Mouse (Mus musculus) liver, embryonic 13.5 days (tissue): ENCODE measurements around the gene Mta3. TPM values are rescaled to one million over a fixed set of nuclear protein-coding genes. Genes with fewer than 3 reads are reported as not detected.

Source experiments
- ATAC-seq: fragments of 200-750 bp; cut with Nextera tagmentation; 2 replicates; pipeline ENCODE4 v1.8.0; 2017; ENCODE audit warnings: low read depth, mild to moderate bottlenecking, moderate number of reproducible peaks, moderate library complexity
- DNase-seq: peaks from one replicate; pipeline ENCODE4 v3.0.0; 2022
- H3K27ac ChIP-seq: fragments of 300-500 bp; sonication (generic); 2 replicates; pipeline ENCODE4 v1.5.1; 2015; ENCODE audit warnings: moderate library complexity, mild to moderate bottlenecking, inconsistent platforms
- H3K27me3 ChIP-seq: fragments of 300-500 bp; sonication (generic); 2 replicates; pipeline ENCODE4 v1.6.1; 2015; ENCODE audit warnings: mild to moderate bottlenecking, inconsistent platforms
- H3K36me3 ChIP-seq: fragments of 300-500 bp; sonication (generic); 2 replicates; pipeline ENCODE4 v1.6.1; 2015; ENCODE audit warnings: mild to moderate bottlenecking, inconsistent platforms
- H3K4me1 ChIP-seq: fragments of 300-500 bp; sonication (generic); replicated peaks from 2 replicates; pipeline ENCODE4 v1.6.1; 2015; ENCODE audit warnings: inconsistent platforms
- H3K4me2 ChIP-seq: fragments of 300-500 bp; sonication (generic); 2 replicates; pipeline ENCODE4 v1.6.1; 2015; ENCODE audit warnings: inconsistent platforms, mild to moderate bottlenecking, moderate library complexity
- H3K4me3 ChIP-seq: fragments of 300-500 bp; sonication (generic); replicated peaks from 2 replicates; pipeline ENCODE4 v1.5.1; 2015; ENCODE audit warnings: mild to moderate bottlenecking, inconsistent platforms
- H3K9ac ChIP-seq: fragments of 300-500 bp; sonication (generic); 2 replicates; pipeline ENCODE4 v1.6.1; 2015; ENCODE audit warnings: mild to moderate bottlenecking, inconsistent platforms
- H3K9me3 ChIP-seq: fragments of 300-500 bp; sonication (generic); replicated peaks from 2 replicates; pipeline ENCODE4 v1.6.1; 2016; ENCODE audit warnings: inconsistent platforms
- WGBS: fragments of 180-500 bp; shearing (Covaris S2); methylation state at CpG from one replicate; pipeline ENCODE4 v1.1.7; 2015; ENCODE audit not compliant: insufficient replicate concordance; 5-methylcytosine and 5-hydroxymethylcytosine counted together
- polyA plus RNA-seq: library from polyadenylated mRNA; unstranded; fragments of >200 nt; fragmentation: Nextera tagmentation; extraction: Ambion mirVana; gene quantifications from 2 replicates; pipeline ENCODE4 v1.2.1, GENCODE M21; 2015

The Mta3 gene
- 44.1 and 50.4 TPM in 2 replicates for polyA plus RNA-seq

GRCm38 (mm10) chr17:83706116-83706593, at the start of gene Mta3:
Gene Mta3, plus strand, starts transcription at chr17:83706163.
- Histone ChIP-seq H3K4me3 (peak within 1 kb of the TSS; percentile 97), H3K9me3 (no peaks in the 10 kb centered on the region), H3K4me2 (peak within 1 kb of the TSS; percentile 97), H3K4me1 (peaks cover 72% of the 10 kb centered on the region), H3K27me3 (no peaks in the 10 kb centered on the region), H3K36me3 (peaks cover 23% of the 10 kb centered on the region), H3K27ac (peak within 1 kb of the TSS; percentile 99), H3K9ac (peak within 1 kb of the TSS; percentile 100)
- DNase-seq = peak; percentile 57
- WGBS = 2% methylated on average over 14 of the region's 56 CpGs
- ATAC-seq = peak; percentile 52

GRCm38 (mm10) chr17:83657375-83657774, 48.6 kb upstream of the Mta3 start:
- DNase-seq (no peak), ATAC-seq (no peak)
- H3K9ac ChIP-seq = peak overlapping the region; percentile 60
- H3K4me3 ChIP-seq = no peak overlapping the region
- no peaks in the 10 kb centered on the region for H3K27me3 ChIP-seq
- peak overlapping the region; percentile 93 for H3K27ac ChIP-seq
- no peaks in the 10 kb centered on the region for H3K36me3 ChIP-seq
- 0 out of 2 replicates have a peak, but pooled peaks cover 4% of the 10 kb centered on the region for H3K9me3 ChIP-seq
- WGBS = 82% methylated on average over 9 of the region's 9 CpGs
- no peak overlapping the region for H3K4me2 ChIP-seq
- peaks cover 73% of the 10 kb centered on the region for H3K4me1 ChIP-seq

GRCm38 (mm10) chr17:83658943-83659342, 47.0 kb upstream of the Mta3 start:
- Histone ChIP-seq H3K27me3 (no peaks in the 10 kb centered on the region), H3K27ac (peak overlapping the region; percentile 93), H3K4me3 (no peak overlapping the region; the same call in 1 of the 2 replicates), H3K4me1 (peaks cover 59% of the 10 kb centered on the region), H3K9ac (peak overlapping the region; percentile 60), H3K9me3 (0 out of 2 replicates have a peak, but pooled peaks cover 4% of the 10 kb centered on the region), H3K4me2 (peak overlapping the region; percentile 58), H3K36me3 (no peaks in the 10 kb centered on the region)
- ATAC-seq = peak; percentile 92
- 14% methylated on average over 1 of the region's 1 CpGs for WGBS
- DNase-seq = peak; percentile 75

- no peak overlapping the region for H3K4me3 ChIP-seq
- H3K4me1 ChIP-seq = peaks cover 26% of the 10 kb centered on the region
- WGBS = 69% methylated on average over 8 of the region's 8 CpGs
- H3K9me3 ChIP-seq = 0 out of 2 replicates have a peak, but pooled peaks cover 4% of the 10 kb centered on the region
- H3K27ac ChIP-seq = no peak overlapping the region
- no peaks in the 10 kb centered on the region for H3K27me3 ChIP-seq
- DNase-seq = no peak
- H3K9ac ChIP-seq = no peak overlapping the region
- H3K36me3 ChIP-seq = no peaks in the 10 kb centered on the region
- H3K4me2 ChIP-seq = no peak overlapping the region
- ATAC-seq = no peak
Observed at GRCm38 (mm10) chr17:83664761-83665160, 41.2 kb upstream of the Mta3 start.

GRCm38 (mm10) chr17:83666597-83667287, 39.2 kb upstream of the Mta3 start:
- H3K27ac ChIP-seq = peak overlapping the region; percentile 7
- 39% methylated on average over 13 of the region's 13 CpGs for WGBS
- ATAC-seq (peak; percentile 91), DNase-seq (no peak)
- no peak overlapping the region for H3K9ac ChIP-seq
- no peak overlapping the region for H3K4me3 ChIP-seq
- no peaks in the 10 kb centered on the region for H3K9me3 ChIP-seq
- peak overlapping the region; percentile 45 for H3K4me2 ChIP-seq
- H3K36me3 ChIP-seq = no peaks in the 10 kb centered on the region
- no peaks in the 10 kb centered on the region for H3K27me3 ChIP-seq
- H3K4me1 ChIP-seq = peaks cover 19% of the 10 kb centered on the region

GRCm38 (mm10) chr17:83667934-83668690, 37.9 kb upstream of the Mta3 start:
- 77% methylated on average over 3 of the region's 3 CpGs for WGBS
- no peak for DNase-seq
- Histone ChIP-seq H3K27ac (no peak overlapping the region), H3K4me3 (no peak overlapping the region), H3K4me2 (no peak overlapping the region), H3K9ac (no peak overlapping the region), H3K4me1 (peaks cover 19% of the 10 kb centered on the region), H3K36me3 (no peaks in the 10 kb centered on the region), H3K9me3 (no peaks in the 10 kb centered on the region), H3K27me3 (no peaks in the 10 kb centered on the region)
- no peak for ATAC-seq

- H3K27me3 ChIP-seq = no peaks in the 10 kb centered on the region
- WGBS = 63% methylated on average over 4 of the region's 4 CpGs
- no peaks in the 10 kb centered on the region for H3K9me3 ChIP-seq
- H3K4me1 ChIP-seq = 0 out of 2 replicates have a peak, but pooled peaks cover 6% of the 10 kb centered on the region
- no peak for ATAC-seq
- no peak overlapping the region for H3K27ac ChIP-seq
- H3K4me2 ChIP-seq = no peak overlapping the region
- no peak overlapping the region for H3K4me3 ChIP-seq
- no peak overlapping the region for H3K9ac ChIP-seq
- no peaks in the 10 kb centered on the region for H3K36me3 ChIP-seq
- no peak for DNase-seq
Observed at GRCm38 (mm10) chr17:83672685-83673084, 33.3 kb upstream of the Mta3 start.

GRCm38 (mm10) chr17:83677370-83677769, 28.6 kb upstream of the Mta3 start:
- Histone ChIP-seq H3K27me3 (no peaks in the 10 kb centered on the region), H3K36me3 (no peaks in the 10 kb centered on the region), H3K9me3 (no peaks in the 10 kb centered on the region), H3K4me2 (no peak overlapping the region), H3K4me1 (no peaks in the 10 kb centered on the region; the same call in 1 of the 2 replicates), H3K4me3 (no peak overlapping the region), H3K9ac (no peak overlapping the region), H3K27ac (no peak overlapping the region)
- ATAC-seq (no peak), DNase-seq (no peak)
- 79% methylated on average over 1 of the region's 1 CpGs for WGBS

GRCm38 (mm10) chr17:83681977-83682376, 24.0 kb upstream of the Mta3 start:
- WGBS = 65% methylated on average over 7 of the region's 7 CpGs
- H3K9ac ChIP-seq = 0 out of 2 replicates have a peak overlapping the region, but pooled peaks have one; percentile 22
- no peak overlapping the region for H3K4me2 ChIP-seq
- peaks cover 32% of the 10 kb centered on the region for H3K4me1 ChIP-seq
- DNase-seq = no peak
- H3K27ac ChIP-seq = no peak overlapping the region
- 0 out of 2 replicates have a peak, but pooled peaks cover 2% of the 10 kb centered on the region for H3K9me3 ChIP-seq
- no peaks in the 10 kb centered on the region for H3K27me3 ChIP-seq
- no peak for ATAC-seq
- H3K4me3 ChIP-seq = no peak overlapping the region
- no peaks in the 10 kb centered on the region for H3K36me3 ChIP-seq

GRCm38 (mm10) chr17:83684475-83684874, 21.5 kb upstream of the Mta3 start:
- peak overlapping the region; percentile 26; the same call in 1 of the 2 replicates for H3K9ac ChIP-seq
- 27% methylated on average over 7 of the region's 7 CpGs for WGBS
- H3K36me3 ChIP-seq = no peaks in the 10 kb centered on the region
- H3K9me3 ChIP-seq = 0 out of 2 replicates have a peak, but pooled peaks cover 3% of the 10 kb centered on the region
- H3K4me1 ChIP-seq = peaks cover 36% of the 10 kb centered on the region
- H3K27ac ChIP-seq = peak overlapping the region; percentile 65
- H3K4me3 ChIP-seq = no peak overlapping the region
- H3K4me2 ChIP-seq = peak overlapping the region; percentile 40
- ATAC-seq (peak; percentile 87), DNase-seq (peak; percentile 40)
- no peaks in the 10 kb centered on the region for H3K27me3 ChIP-seq

GRCm38 (mm10) chr17:83690418-83690817, 15.5 kb upstream of the Mta3 start:
- Histone ChIP-seq H3K27ac (peak overlapping the region; percentile 71), H3K27me3 (no peaks in the 10 kb centered on the region), H3K9ac (no peak overlapping the region), H3K4me3 (no peak overlapping the region), H3K4me2 (no peak overlapping the region), H3K4me1 (peaks cover 54% of the 10 kb centered on the region), H3K9me3 (0 out of 2 replicates have a peak, but pooled peaks cover 3% of the 10 kb centered on the region), H3K36me3 (no peaks in the 10 kb centered on the region)
- peak; percentile 57 for ATAC-seq
- DNase-seq = no peak
- 44% methylated on average over 2 of the region's 2 CpGs for WGBS
